Mouse (Mus musculus): ENCODE data around the gene Cdadc1. TPM values are rescaled to one million over a fixed set of nuclear protein-coding genes. Genes with fewer than 3 reads are reported as not detected.

The Cdadc1 gene
- 34.5 and 36.0 TPM in 2 replicates for polyA plus RNA-seq (2015; fragmentation: Nextera tagmentation; extraction: Ambion mirVana)

DNA sequence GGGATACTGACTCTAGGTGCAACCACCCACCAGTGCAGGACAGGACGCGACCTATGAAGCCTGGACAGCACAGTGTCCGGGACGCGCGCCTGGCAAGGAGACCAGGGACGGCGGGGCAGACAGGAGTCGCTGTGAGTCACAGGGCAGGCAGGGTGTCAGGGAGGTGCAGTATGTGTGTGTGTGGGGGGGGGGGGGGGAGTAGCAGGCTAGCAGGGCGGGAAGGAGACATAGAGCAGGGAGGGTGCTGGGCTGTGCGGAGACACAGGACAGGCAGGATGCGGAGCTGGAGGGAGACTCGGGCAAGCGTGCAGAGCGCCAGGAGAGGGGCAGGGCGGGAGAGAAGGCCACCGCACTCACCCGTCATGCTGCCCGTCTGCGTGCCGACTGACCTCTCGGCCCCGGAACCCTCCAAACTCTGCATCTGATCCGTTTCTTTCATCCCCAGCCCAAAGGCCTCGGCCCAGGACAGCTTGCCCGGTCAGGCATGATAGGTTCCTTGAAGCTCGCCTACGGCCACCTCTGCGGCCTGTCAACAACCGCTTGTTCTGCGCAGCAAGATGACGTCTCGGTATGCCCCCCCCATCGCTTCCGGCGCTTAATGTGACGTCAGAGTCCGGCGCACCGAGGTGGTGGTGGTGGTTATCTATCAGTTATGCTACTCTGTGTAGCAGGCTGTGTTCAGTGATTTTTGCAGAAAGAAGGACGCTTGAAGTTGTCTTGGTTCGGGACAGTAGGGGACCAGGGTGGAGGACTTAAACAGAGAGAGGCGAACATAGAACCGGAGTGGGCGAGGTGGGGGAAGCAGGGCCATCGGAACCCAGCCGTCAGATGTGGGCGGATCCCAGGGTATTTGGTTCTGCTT lies at the start of gene Cdadc1:
TSS of gene Cdadc1 (minus strand) at position 562 of the 862 bp plus-strand sequence.
- no peaks in the 10 kb centered on the region for H3K27me3 ChIP-seq (ENCODE audit: control insufficient read depth, insufficient read depth, low read length)
- peak within 1 kb of the TSS; percentile 74 for H3K4me2 ChIP-seq (ENCODE audit: low read depth, low read length)
- ATAC-seq (replicated peaks; ENCODE audit: extremely low read depth, insufficient read depth, low FRiP score): peak; percentile 89
- H3K9ac ChIP-seq (ENCODE audit: low read length): peak within 1 kb of the TSS; percentile 88
- no peaks in the 10 kb centered on the region; the same call in 1 of the 2 replicates for H3K36me3 ChIP-seq (ENCODE audit: control insufficient read depth, insufficient read depth)
- peak within 1 kb of the TSS; percentile 74 for H3K4me3 ChIP-seq (ENCODE audit: low read length)
- H3K9me3 ChIP-seq (replicated peaks; ENCODE audit: control insufficient read depth, low read length): no peaks in the 10 kb centered on the region
- WGBS: under 1% methylated on average over 43 of the region's 48 CpGs
- peaks cover 6% of the 10 kb centered on the region for H3K4me1 ChIP-seq (ENCODE audit: control insufficient read depth, insufficient read depth, low read length)
- H3K27ac ChIP-seq (ENCODE audit: low read length): peak within 1 kb of the TSS; percentile 58

DNA sequence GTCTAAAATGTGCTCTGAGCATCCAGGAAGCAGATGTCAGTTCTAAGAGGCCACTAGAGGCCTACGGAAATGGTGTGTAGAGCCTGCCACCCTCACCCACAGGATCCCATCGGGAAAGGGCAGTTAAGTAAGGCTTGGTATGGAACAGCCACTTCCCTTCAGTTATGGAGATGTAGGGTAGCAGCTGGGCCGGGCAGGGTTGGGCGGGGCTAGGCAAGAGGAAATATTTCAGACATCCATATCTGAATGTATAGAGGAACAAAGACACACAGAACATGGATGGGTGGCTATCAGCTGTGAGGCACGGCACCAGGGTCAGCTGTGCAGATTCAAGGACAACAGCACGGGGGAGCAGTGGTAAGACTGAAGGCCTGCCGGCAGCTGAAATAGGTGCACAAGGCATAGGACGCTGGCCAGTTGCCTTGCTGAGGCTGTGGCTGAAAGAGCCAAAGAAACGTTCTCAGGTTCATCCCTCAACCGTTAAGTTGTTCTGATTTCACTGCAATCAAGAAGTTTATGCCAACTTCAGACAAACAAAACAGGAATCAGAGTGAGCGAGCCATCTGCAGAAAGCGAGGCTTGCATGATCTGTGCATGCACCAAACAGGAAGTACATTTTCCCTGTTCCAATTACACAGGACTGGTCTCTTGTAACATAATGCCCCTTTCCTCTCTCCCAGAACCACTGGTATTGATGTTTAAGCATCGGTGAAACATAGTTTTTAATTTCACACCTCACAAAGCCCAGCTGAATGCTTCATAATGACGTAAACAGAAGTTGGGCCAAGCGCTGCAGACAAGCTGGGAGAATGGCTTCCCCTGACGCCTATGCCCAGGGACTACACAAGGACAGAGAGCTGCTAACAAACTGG lies 49.3 kb upstream of the Cdadc1 start:
- Histone ChIP-seq H3K4me3 (ENCODE audit: low read length) (no peak overlapping the region), H3K4me1 (ENCODE audit: control insufficient read depth, insufficient read depth, low read length) (peaks cover 13% of the 10 kb centered on the region; the same call in 1 of the 2 replicates), H3K9me3 (replicated peaks; ENCODE audit: control insufficient read depth, low read length) (no peaks in the 10 kb centered on the region), H3K9ac (ENCODE audit: low read length) (no peak overlapping the region), H3K4me2 (ENCODE audit: low read depth, low read length) (no peak overlapping the region), H3K36me3 (ENCODE audit: control insufficient read depth, insufficient read depth) (no peaks in the 10 kb centered on the region), H3K27me3 (ENCODE audit: control insufficient read depth, insufficient read depth, low read length) (no peaks in the 10 kb centered on the region), H3K27ac (ENCODE audit: low read length) (no peak overlapping the region)
- ATAC-seq (replicated peaks; ENCODE audit: extremely low read depth, insufficient read depth, low FRiP score): no peak; the same call in 1 of the 2 replicates
- 51% methylated on average over 16 of the region's 16 CpGs for WGBS

- Histone ChIP-seq H3K9me3 (replicated peaks; ENCODE audit: control insufficient read depth, low read length) (no peaks in the 10 kb centered on the region), H3K36me3 (ENCODE audit: control insufficient read depth, insufficient read depth) (no peaks in the 10 kb centered on the region), H3K27me3 (ENCODE audit: control insufficient read depth, insufficient read depth, low read length) (no peaks in the 10 kb centered on the region), H3K27ac (ENCODE audit: low read length) (no peak overlapping the region), H3K4me1 (ENCODE audit: control insufficient read depth, insufficient read depth, low read length) (peaks cover 13% of the 10 kb centered on the region; the same call in 1 of the 2 replicates), H3K4me2 (ENCODE audit: low read depth, low read length) (no peak overlapping the region), H3K9ac (ENCODE audit: low read length) (no peak overlapping the region), H3K4me3 (ENCODE audit: low read length) (no peak overlapping the region)
- WGBS: 75% methylated on average over 3 of the region's 3 CpGs
- ATAC-seq (replicated peaks; ENCODE audit: extremely low read depth, insufficient read depth, low FRiP score): no peak
These were observed 47.1 kb upstream of the Cdadc1 start for GRCm38 (mm10) chr14:59644896-59645295.

DNA sequence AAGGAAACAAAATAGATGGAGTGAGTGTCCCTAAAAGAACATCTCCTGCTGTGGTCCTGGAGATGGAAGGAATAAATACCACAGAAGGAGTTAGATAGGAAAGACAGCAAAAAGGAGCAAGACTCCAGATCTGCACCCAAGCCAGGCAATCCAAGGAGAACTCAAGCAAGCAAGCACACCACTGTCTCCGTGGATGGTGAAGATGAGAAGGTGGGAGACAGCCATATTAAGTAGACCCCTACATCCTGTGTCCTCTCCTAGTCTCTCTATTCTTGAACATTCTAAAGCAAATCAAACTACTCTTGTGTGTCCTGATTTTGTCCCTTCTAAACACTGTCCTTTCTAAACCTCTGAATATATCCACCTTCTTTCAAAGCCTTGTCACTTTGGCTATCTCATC lies 46.4 kb upstream of the Cdadc1 start:
- Histone ChIP-seq H3K4me3 (ENCODE audit: low read length) (no peak overlapping the region), H3K4me2 (ENCODE audit: low read depth, low read length) (no peak overlapping the region), H3K9me3 (replicated peaks; ENCODE audit: control insufficient read depth, low read length) (no peaks in the 10 kb centered on the region), H3K4me1 (ENCODE audit: control insufficient read depth, insufficient read depth, low read length) (peaks cover 12% of the 10 kb centered on the region; the same call in 1 of the 2 replicates), H3K27me3 (ENCODE audit: control insufficient read depth, insufficient read depth, low read length) (no peaks in the 10 kb centered on the region), H3K36me3 (ENCODE audit: control insufficient read depth, insufficient read depth) (no peaks in the 10 kb centered on the region), H3K9ac (ENCODE audit: low read length) (no peak overlapping the region), H3K27ac (ENCODE audit: low read length) (no peak overlapping the region)
- no peak for ATAC-seq (replicated peaks; ENCODE audit: extremely low read depth, insufficient read depth, low FRiP score)
- 67% methylated on average over 1 of the region's 1 CpGs for WGBS

- ATAC-seq (replicated peaks; ENCODE audit: extremely low read depth, insufficient read depth, low FRiP score): peak; percentile 56
- Histone ChIP-seq H3K36me3 (ENCODE audit: control insufficient read depth, insufficient read depth) (no peaks in the 10 kb centered on the region), H3K4me1 (ENCODE audit: control insufficient read depth, insufficient read depth, low read length) (peaks cover 11% of the 10 kb centered on the region; the same call in 1 of the 2 replicates), H3K27ac (ENCODE audit: low read length) (no peak overlapping the region), H3K4me3 (ENCODE audit: low read length) (no peak overlapping the region), H3K9me3 (replicated peaks; ENCODE audit: control insufficient read depth, low read length) (no peaks in the 10 kb centered on the region), H3K27me3 (ENCODE audit: control insufficient read depth, insufficient read depth, low read length) (no peaks in the 10 kb centered on the region), H3K4me2 (ENCODE audit: low read depth, low read length) (no peak overlapping the region), H3K9ac (ENCODE audit: low read length) (no peak overlapping the region)
- 17% methylated on average over 12 of the region's 12 CpGs for WGBS
These were observed 45.8 kb upstream of the Cdadc1 start for GRCm38 (mm10) chr14:59643582-59643981.

- Histone ChIP-seq H3K4me2 (ENCODE audit: low read depth, low read length) (no peak overlapping the region), H3K27me3 (ENCODE audit: control insufficient read depth, insufficient read depth, low read length) (no peaks in the 10 kb centered on the region), H3K4me3 (ENCODE audit: low read length) (no peak overlapping the region), H3K36me3 (ENCODE audit: control insufficient read depth, insufficient read depth) (no peaks in the 10 kb centered on the region), H3K9ac (ENCODE audit: low read length) (no peak overlapping the region), H3K27ac (ENCODE audit: low read length) (no peak overlapping the region), H3K4me1 (ENCODE audit: control insufficient read depth, insufficient read depth, low read length) (0 out of 2 replicates have a peak, but pooled peaks cover 9% of the 10 kb centered on the region), H3K9me3 (replicated peaks; ENCODE audit: control insufficient read depth, low read length) (no peaks in the 10 kb centered on the region)
- ATAC-seq (replicated peaks; ENCODE audit: extremely low read depth, insufficient read depth, low FRiP score): no peak
- 32% methylated on average over 5 of the region's 5 CpGs for WGBS
These were observed 44.1 kb upstream of the Cdadc1 start for GRCm38 (mm10) chr14:59641856-59642255.

DNA sequence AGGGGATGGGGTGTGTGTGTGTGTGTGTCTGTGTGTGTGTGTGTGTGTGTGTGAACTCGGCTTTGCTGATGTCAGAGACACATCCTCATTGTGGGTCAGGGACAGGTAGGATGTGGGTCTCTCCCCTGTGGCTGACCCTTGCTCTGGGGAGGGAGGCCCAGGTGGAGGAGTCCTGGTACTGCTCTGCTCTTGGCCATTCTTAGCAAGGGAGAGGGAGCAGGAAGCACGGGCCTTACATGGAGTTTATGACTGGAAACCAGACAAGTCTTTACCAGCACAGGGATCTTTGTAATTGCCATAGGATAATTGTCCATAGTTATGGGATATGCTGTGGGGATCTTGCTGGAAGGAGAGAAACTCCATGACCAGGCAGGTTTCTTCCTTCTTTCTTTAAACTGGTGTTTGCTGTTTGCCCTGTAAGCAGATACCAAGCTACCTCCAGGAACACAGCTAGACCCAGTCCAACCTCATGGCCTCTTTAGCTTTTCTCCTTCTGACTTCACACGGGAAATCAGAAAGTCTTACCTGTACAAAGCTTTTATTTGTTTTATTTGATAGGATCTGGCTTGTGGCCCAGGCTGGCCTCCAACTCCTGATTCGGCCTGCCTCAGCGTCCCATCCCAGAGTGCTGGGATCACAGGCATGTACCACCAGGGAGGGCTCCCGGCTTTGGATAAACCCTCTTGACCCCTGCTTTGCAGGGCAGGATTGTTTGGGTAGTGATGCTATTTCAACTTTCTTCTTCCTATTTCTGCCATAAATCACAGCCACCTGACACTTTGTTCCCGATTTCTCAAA lies 41.3 kb upstream of the Cdadc1 start:
- Histone ChIP-seq H3K9me3 (replicated peaks; ENCODE audit: control insufficient read depth, low read length) (no peaks in the 10 kb centered on the region), H3K27me3 (ENCODE audit: control insufficient read depth, insufficient read depth, low read length) (no peaks in the 10 kb centered on the region), H3K4me3 (ENCODE audit: low read length) (no peak overlapping the region), H3K27ac (ENCODE audit: low read length) (no peak overlapping the region), H3K36me3 (ENCODE audit: control insufficient read depth, insufficient read depth) (no peaks in the 10 kb centered on the region), H3K4me1 (ENCODE audit: control insufficient read depth, insufficient read depth, low read length) (0 out of 2 replicates have a peak, but pooled peaks cover 7% of the 10 kb centered on the region), H3K4me2 (ENCODE audit: low read depth, low read length) (no peak overlapping the region), H3K9ac (ENCODE audit: low read length) (no peak overlapping the region)
- WGBS: 45% methylated on average over 7 of the region's 7 CpGs
- no peak for ATAC-seq (replicated peaks; ENCODE audit: extremely low read depth, insufficient read depth, low FRiP score)

GRCm38 (mm10) chr14:59633988-59634387 lies 36.2 kb upstream of the Cdadc1 start:
- Histone ChIP-seq H3K9ac (ENCODE audit: low read length) (no peak overlapping the region), H3K4me2 (ENCODE audit: low read depth, low read length) (no peak overlapping the region), H3K4me1 (ENCODE audit: control insufficient read depth, insufficient read depth, low read length) (no peaks in the 10 kb centered on the region), H3K36me3 (ENCODE audit: control insufficient read depth, insufficient read depth) (no peaks in the 10 kb centered on the region), H3K27me3 (ENCODE audit: control insufficient read depth, insufficient read depth, low read length) (no peaks in the 10 kb centered on the region), H3K9me3 (replicated peaks; ENCODE audit: control insufficient read depth, low read length) (no peaks in the 10 kb centered on the region), H3K27ac (ENCODE audit: low read length) (no peak overlapping the region), H3K4me3 (ENCODE audit: low read length) (no peak overlapping the region)
- WGBS: 80% methylated on average over 9 of the region's 9 CpGs
- no peak for ATAC-seq (replicated peaks; ENCODE audit: extremely low read depth, insufficient read depth, low FRiP score)
